Mouse (Mus musculus) spleen, adult 12 weeks (tissue): ENCODE measurements around the gene Trappc13.
"Not testable (repeated sequence)": the region's sequence is repeated elsewhere in the genome, so short reads cannot be mapped to it uniquely, and the experiment has no call there.

Source experiments
- DNase-seq: peaks from one replicate; pipeline ENCODE4 v3.0.0; 2022; ENCODE audit warnings: low spot score

Trappc13 gene

DNA sequence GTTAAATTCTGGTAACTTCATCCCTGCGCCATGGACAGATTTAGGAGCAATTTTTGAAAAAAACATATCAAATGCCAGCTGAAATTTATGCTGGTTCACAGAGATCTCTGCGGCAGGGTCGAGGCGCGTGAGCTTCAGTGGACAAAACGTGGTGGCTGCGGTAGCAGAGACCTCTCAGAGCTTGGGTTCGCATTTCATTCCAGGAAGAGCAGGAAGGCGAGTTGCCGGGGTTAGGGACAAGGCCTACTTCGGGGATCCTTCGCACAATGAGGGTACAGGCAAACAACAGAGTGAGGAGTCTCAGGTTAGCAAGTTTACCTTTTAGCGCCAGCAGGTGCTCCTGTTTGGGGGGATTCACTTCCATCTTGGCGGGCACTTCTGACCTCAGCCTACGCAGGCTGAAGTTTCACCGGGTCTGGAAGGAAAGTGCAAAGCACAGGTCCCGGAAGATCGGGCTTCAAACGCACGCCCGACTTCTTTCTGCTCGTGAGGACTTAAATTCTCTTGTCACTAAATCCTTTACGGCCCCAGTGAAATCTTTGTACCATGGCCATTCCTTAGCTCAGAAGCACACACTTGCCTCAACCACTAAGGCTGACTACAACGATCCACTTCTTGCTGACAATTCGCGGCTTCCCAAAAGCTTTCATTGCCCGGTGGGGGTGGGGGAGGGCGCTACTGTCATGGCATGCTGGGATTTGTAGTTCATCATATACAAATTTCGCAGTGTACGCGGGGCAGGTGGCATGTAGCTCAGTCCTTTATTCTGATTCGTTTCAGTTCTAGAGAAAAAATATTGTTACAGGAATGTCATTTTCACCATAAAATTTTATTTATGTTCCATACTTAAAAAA, at the start of gene Trappc13:
Gene Trappc13 (minus strand): TSS at position 674 of the 854 bp plus-strand sequence.
- DNase-seq = no peak

- DNase-seq = no peak
Observed at GRCm38 (mm10) chr13:104227478-104227877, 49.2 kb upstream of the Trappc13 start.

DNA sequence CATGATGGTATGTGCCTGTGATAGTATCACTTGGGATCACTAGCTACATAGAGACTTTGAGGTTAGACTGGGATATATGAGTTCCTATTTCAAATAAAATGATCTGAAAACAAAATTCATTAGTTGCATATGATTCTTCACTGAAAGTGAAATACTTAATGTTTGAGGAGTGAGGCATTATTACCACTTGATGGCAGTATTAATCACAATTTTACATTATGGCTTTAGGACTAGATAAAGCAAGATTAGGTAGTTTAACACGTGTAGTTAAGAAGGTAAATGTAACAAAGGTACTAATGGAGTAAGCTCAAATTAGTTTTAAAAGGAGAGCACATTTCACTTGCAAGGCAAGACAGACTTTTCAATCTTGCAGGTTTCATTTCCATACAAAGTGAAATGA, 26.0 kb upstream of the Trappc13 start:
- DNase-seq = no peak

- not testable (repeated sequence) for DNase-seq
Observed at GRCm38 (mm10) chr13:104195891-104196290, 17.6 kb upstream of the Trappc13 start.

DNA sequence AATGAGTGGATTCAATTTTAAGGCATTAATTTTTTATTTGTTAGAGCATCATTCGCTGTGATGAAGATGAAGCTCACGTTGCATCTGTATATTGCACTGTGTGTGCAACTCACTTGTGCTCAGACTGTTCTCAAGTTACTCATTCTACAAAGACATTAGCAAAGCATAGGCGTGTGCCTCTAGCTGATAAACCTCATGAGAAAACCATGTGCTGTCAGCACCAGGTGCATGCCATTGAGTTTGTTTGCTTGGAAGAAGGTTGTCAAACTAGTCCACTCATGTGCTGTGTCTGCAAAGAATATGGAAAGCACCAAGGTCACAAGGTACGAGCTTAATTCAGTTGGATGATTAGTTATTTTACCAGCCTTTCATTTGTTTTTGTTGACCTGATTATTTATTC, 9.1 kb upstream of the Trappc13 start:
- DNase-seq = no peak

DNA sequence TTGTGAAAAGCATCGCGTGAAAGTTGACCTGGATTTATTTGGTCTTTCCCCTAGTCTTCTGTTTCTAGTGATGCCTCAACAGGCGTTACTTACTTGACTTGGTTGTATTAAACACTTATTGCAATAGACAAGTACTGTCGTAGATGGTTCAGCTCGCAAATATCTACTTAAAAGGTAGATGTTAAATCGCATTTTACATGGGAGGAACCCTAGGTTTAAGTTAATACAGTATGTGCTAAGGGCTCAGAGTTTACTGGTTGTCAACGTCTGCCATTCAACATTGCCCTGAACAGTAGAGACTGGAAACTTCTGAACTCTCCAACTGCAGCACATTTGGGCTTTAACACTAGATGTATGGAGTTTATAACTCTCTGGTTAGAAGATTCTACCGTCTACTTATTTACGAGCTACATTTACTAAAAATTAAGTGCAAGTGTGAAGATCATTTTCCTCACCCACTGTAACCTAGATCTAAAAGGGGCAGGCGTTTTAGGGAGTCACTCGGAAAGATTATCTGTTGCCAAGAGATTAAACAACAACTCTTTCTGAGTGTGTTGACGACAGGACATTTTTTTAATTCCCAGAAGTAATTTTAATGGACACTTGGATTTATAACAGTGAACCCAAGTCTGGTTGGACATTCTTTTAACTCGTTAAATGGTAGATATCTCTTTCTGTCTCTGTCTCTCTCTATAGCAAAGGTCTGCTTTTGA, 1.1 kb upstream of the Trappc13 start:
- DNase-seq = no peak

DNA sequence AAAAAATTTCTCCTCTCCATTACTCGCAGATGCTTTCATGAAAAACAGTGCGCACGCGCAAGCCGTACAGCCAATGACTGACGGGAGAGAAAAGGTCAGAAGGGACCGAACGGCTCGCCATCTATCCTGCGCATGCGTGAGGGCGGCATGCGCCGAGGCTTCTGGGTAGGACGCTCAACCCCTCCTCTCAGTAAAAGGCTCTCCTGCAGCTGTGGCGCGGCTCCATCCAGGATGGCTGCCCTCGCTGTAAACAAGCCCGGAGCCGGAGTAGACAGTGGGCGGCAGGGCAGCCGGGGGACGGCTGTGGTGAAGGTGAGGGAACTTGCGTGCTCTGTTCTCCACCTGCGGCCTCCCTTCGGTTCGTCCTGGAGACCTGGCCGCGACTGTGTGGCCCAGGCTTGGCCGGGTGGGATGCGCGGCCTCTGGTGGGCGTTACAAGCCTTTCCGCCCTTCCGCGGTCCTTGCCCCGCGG, 417 bp upstream of the Trappc13 start, which contains the start of gene Trim23:
Gene Trim23 (plus strand): TSS at position 148 of the 472 bp plus-strand sequence.
- peak; percentile 91 for DNase-seq

- DNase-seq = no peak
Observed at GRCm38 (mm10) chr13:104176874-104177273, 1.4 kb downstream of the Trappc13 start.

DNA sequence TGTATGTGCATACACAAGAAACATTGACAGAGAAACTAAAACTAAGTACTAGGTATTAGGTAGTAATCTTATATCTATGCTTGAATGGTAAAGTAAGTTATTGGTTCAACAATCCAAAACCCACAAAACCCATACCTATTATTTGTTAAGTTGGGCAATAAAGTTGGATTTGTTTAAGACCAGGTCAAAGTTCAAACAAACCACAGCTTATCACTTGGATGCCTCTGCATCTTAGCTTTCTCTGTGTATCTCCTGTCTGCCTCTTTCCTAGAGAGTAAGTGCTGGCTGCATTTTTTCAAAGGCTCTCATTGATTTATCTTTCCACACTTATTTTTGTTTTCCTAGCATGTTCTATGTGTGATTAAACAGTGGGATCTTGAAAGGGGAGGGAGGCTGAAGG, 5.8 kb downstream of the Trappc13 start:
- DNase-seq = no peak

- no peak for DNase-seq
Observed at GRCm38 (mm10) chr13:104171711-104172110, 6.6 kb downstream of the Trappc13 start.

DNA sequence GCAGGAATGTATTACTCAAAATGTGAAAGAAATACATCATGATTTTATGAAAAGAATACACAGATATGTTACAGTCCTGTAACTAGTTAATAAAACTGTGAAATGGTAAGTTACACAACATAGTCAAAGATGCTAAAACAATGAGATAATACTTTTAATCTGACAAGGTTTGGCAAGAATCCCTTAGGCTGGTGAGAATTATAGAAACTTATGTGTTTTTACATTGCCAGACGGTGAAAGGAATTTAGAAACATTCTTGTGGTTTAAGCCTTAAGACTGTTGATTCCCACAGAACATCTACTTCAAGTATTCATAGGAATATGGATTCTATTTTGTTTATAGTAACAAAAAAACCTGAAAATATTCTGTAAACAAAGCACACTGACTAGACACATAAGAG, 22.6 kb downstream of the Trappc13 start:
- DNase-seq = no peak

GRCm38 (mm10) chr13:104155106-104155505, 23.2 kb downstream of the Trappc13 start:
- no peak for DNase-seq

DNA sequence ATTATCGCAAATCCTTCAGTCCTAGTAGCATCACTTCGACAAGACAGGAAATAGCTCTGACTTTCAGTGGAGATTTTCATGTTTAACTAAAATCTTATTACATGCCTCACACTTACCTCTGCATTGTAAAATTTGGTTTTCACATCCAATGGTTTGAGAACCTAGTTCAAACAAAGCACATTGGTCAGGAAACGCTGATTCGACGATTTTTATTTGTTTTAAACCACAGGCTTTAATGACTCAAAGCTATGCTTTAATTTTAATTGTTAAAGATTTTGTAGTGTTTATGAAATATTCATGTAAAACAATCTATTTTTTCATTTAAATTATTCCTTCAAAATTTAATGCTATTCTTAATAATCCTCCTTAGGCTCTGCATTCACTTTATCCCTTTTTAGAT, 24.1 kb downstream of the Trappc13 start:
- DNase-seq = no peak

GRCm38 (mm10) chr13:104145646-104146045, 32.6 kb downstream of the Trappc13 start:
- no peak for DNase-seq

GRCm38 (mm10) chr13:104144871-104145270, 33.4 kb downstream of the Trappc13 start:
- DNase-seq = no peak

- DNase-seq = peak; percentile 74
Observed at GRCm38 (mm10) chr13:104139369-104140209, 38.7 kb downstream of the Trappc13 start.

DNA sequence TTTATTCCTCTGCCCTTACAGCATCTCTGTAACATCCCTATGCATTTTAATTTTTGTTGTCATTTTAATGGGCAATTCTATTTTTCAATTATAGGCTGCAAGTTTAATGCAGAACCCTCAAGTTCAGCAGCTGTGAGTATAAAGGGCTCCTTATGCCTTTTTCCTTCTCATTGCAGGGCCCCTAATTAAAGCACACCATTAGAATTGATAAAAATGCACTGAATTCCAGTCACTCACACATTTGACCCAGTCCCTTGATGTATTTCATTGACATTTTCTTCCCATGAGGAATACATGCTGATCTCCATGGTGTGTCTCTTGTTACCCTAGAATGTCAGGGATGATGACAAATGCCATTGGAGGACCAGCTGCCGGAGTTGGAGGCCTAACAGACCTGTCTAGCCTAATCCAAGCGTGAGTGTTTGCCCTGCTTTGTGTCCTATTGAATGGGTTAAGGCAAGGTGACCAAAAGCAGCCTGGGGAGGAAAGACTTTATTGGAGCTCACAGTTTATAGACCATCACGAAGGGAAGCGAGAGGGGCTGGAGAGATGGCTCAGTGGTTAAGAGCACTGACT, 43.7 kb downstream of the Trappc13 start:
- DNase-seq = no peak

- no peak for DNase-seq
Observed at GRCm38 (mm10) chr13:104132561-104132960, 45.7 kb downstream of the Trappc13 start.

GRCm38 (mm10) chr13:104123662-104124381, 54.4 kb downstream of the Trappc13 start:
- no peak for DNase-seq

DNA sequence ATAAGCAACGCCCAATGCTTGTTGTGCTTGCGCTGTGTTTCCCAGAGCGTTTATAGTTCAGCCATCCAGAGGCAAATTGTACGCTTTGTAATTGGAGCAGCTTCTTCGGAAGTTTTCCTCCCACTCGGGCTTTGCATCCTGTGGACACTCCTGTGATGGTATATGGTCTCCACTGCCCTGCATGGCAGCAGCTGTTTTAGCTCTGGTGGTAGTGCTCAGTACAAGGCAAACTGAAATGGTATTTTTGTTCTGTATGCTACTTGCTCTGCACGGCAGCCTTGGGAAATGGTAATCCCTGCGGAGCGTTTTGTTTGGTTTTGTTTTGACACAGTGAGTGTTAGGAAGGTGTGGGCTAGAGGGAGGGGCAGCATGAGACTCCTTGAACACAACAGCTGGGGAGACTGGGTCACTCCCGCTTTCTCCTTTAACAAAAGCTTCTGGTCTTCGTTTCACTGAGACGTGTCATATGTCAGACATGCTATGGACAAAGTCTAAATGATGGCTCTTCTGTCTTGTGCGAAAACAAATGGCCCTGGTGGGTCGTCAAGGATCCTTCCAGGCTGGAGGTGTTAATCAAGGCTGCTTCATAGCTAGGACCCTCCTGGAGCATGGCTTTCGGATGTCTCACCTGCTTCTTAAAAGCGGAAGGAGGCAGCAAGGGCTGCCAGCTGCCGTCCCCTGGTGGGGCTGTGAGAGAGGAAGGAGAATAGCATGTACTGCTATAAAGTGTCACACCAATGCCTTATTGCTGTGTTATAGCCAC, 56.0 kb downstream of the Trappc13 start:
- DNase-seq = no peak
